Mouse (Mus musculus): Measurements from ENCODE around the gene Elovl2. TPM values are rescaled to one million over a fixed set of nuclear protein-coding genes. Genes with fewer than 3 reads are reported as not detected.

The Elovl2 gene
- polyA plus RNA-seq, 1 experiment from 2014 or later = 0.92 TPM

DNA sequence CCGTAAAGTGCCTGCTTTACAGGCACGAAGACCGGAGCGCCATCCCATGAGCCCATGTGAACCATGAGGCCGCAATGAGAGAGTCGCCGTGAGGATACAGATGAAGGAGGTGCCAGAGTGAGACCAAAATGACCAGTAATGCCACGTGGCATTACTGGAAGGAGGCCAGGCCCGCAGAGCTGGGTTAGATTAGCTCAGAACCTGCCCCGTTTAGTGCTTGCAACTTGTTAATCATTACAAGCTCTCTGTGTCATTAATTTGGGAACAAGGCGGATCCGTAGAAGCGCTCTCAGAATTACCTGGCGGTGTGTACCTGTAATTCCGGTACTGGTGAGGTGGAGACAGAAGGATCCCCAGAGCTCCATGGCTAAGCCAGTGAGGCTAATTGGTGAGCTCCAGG lies 12.0 kb upstream of the Elovl2 start:
- no peak for ATAC-seq (ENCODE audit: insufficient number of reproducible peaks, insufficient read depth, low FRiP score, low read depth)
- Histone ChIP-seq H3K36me3 (ENCODE audit: control insufficient read depth, insufficient read depth, low read length) (no peaks in the 10 kb centered on the region), H3K27me3 (ENCODE audit: control insufficient read depth, insufficient read depth, low read length) (no peaks in the 10 kb centered on the region), H3K4me1 (ENCODE audit: control insufficient read depth in 2 of 2, insufficient read depth in 2 of 2, low read length in 2 of 2) (no peaks in the 10 kb centered on the region), H3K9me3 (ENCODE audit: control insufficient read depth, low read length) (no peaks in the 10 kb centered on the region), H3K27ac (replicated peaks in 1 of 2; ENCODE audit: control insufficient read depth in 1 of 2, insufficient read depth in 1 of 2, low read depth in 2 of 2, low read length in 2 of 2) (no peak overlapping the region), H3K4me2 (ENCODE audit: low read length) (no peak overlapping the region), H3K4me3 (ENCODE audit: control insufficient read depth in 1 of 2, insufficient read depth in 1 of 2, low read depth in 1 of 2, low read length in 2 of 2) (no peak overlapping the region), H3K9ac (ENCODE audit: low read length) (no peak overlapping the region)
- 91% methylated on average over 15 of the region's 15 CpGs for WGBS

DNA sequence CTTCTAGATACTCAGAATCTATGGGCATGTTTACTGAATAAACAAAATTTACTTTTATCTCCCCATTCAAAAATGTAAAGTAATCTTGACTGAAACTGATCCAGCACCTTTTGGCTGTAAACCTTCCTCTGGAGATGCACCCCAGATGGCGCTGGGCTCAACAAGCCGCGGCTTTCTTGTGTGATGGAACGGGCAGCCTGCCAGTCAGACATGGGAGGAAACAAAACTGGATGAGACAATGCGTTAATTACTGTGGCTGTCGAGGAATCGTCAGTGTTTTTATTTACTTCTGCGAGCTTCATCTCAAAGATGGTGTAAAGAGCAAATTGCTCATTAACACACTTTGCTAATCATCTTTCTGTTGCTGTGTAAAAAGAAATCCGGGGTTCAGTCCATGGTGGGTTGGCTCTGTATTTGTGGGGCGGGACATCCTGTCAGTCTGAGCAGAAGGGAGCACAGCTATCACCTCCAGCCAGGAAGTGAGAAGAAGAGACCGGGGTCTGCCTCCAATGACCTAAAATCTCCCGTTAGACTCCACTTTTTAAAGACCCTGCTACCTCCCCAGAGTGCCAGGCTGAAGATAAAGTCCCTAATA lies 11.3 kb upstream of the Elovl2 start:
- Histone ChIP-seq H3K27me3 (ENCODE audit: control insufficient read depth, insufficient read depth, low read length) (no peaks in the 10 kb centered on the region), H3K9me3 (ENCODE audit: control insufficient read depth, low read length) (no peaks in the 10 kb centered on the region), H3K36me3 (ENCODE audit: control insufficient read depth, insufficient read depth, low read length) (no peaks in the 10 kb centered on the region), H3K4me2 (ENCODE audit: low read length) (no peak overlapping the region), H3K27ac (replicated peaks in 1 of 2; ENCODE audit: control insufficient read depth in 1 of 2, insufficient read depth in 1 of 2, low read depth in 2 of 2, low read length in 2 of 2) (no peak overlapping the region), H3K4me1 (ENCODE audit: control insufficient read depth in 2 of 2, insufficient read depth in 2 of 2, low read length in 2 of 2) (no peaks in the 10 kb centered on the region), H3K9ac (ENCODE audit: low read length) (no peak overlapping the region), H3K4me3 (ENCODE audit: control insufficient read depth in 1 of 2, insufficient read depth in 1 of 2, low read depth in 1 of 2, low read length in 2 of 2) (no peak overlapping the region)
- ATAC-seq (ENCODE audit: insufficient number of reproducible peaks, insufficient read depth, low FRiP score, low read depth) = no peak
- 78% methylated on average over 12 of the region's 12 CpGs for WGBS

DNA sequence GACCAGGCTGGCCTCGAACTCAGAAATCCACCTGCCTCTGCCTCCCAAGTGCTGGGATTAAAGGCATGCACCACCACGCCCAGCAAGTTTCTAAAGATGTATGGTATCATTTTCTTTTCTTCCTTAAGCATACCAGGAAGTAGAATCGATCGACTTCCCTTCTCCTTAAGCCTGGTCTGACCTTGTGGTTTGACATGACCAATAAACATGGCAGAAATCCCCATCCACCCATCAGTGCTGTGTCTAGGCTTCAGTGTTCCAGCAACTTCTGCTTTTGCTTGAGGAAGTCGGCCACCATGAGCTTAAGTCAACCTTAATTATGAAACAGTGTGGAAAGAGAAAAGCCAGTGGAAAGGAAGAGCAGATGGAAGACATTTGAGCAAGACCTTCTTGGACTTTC lies 10.1 kb upstream of the Elovl2 start:
- Histone ChIP-seq H3K27me3 (ENCODE audit: control insufficient read depth, insufficient read depth, low read length) (no peaks in the 10 kb centered on the region), H3K9me3 (ENCODE audit: control insufficient read depth, low read length) (no peaks in the 10 kb centered on the region), H3K4me1 (ENCODE audit: control insufficient read depth in 2 of 2, insufficient read depth in 2 of 2, low read length in 2 of 2) (no peaks in the 10 kb centered on the region), H3K4me2 (ENCODE audit: low read length) (no peak overlapping the region), H3K27ac (replicated peaks in 1 of 2; ENCODE audit: control insufficient read depth in 1 of 2, insufficient read depth in 1 of 2, low read depth in 2 of 2, low read length in 2 of 2) (no peak overlapping the region), H3K9ac (ENCODE audit: low read length) (no peak overlapping the region), H3K36me3 (ENCODE audit: control insufficient read depth, insufficient read depth, low read length) (no peaks in the 10 kb centered on the region), H3K4me3 (ENCODE audit: control insufficient read depth in 1 of 2, insufficient read depth in 1 of 2, low read depth in 1 of 2, low read length in 2 of 2) (no peak overlapping the region)
- no peak for ATAC-seq (ENCODE audit: insufficient number of reproducible peaks, insufficient read depth, low FRiP score, low read depth)
- 81% methylated on average over 4 of the region's 5 CpGs for WGBS

DNA sequence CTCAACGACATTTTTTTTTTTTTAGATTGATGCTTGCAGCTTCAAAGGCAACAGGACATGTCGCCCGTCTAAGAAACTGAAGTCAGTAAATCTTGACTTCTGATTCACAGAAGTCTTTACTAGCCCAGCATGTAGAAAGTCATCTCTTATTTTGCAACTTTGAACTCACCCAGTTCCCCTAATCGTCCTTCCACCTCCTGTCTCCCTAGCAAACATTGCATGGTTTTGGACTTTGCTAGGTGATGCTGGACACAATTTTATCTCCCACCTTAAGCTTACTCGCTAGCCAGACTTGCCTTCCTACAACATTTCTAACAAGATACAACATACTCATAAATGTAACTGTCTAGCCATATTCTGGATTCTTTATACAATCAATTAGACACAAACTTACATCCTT lies 7.9 kb upstream of the Elovl2 start:
- Histone ChIP-seq H3K4me3 (ENCODE audit: control insufficient read depth in 1 of 2, insufficient read depth in 1 of 2, low read depth in 1 of 2, low read length in 2 of 2) (no peak overlapping the region), H3K9me3 (ENCODE audit: control insufficient read depth, low read length) (0 out of 2 replicates have a peak, but pooled peaks cover 2% of the 10 kb centered on the region), H3K36me3 (ENCODE audit: control insufficient read depth, insufficient read depth, low read length) (no peaks in the 10 kb centered on the region), H3K9ac (ENCODE audit: low read length) (no peak overlapping the region), H3K4me1 (ENCODE audit: control insufficient read depth in 2 of 2, insufficient read depth in 2 of 2, low read length in 2 of 2) (no peaks in the 10 kb centered on the region), H3K27ac (replicated peaks in 1 of 2; ENCODE audit: control insufficient read depth in 1 of 2, insufficient read depth in 1 of 2, low read depth in 2 of 2, low read length in 2 of 2) (no peak overlapping the region), H3K27me3 (ENCODE audit: control insufficient read depth, insufficient read depth, low read length) (no peaks in the 10 kb centered on the region), H3K4me2 (ENCODE audit: low read length) (no peak overlapping the region)
- ATAC-seq (ENCODE audit: insufficient number of reproducible peaks, insufficient read depth, low FRiP score, low read depth) = no peak
- WGBS = 84% methylated on average over 5 of the region's 5 CpGs

DNA sequence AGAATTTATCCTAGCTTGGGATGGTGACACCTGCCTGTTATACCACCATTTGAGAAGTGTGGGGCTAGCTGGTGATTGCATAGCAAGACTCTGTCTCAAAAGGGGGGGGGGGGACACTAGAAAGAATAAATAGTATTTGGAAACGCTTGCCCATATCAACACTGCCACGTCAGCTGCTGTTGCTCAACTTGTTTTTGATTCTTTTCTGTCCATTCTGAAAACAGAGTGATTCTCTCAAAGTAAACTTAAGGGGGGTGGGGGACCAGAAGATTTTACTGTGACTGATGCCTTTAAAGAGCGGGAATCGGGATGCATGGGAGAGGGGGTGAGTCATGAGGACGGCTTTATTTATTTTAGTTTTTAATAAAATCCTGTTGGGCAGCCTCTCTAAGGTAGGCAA lies 6.3 kb upstream of the Elovl2 start:
- Histone ChIP-seq H3K4me1 (ENCODE audit: control insufficient read depth in 2 of 2, insufficient read depth in 2 of 2, low read length in 2 of 2) (no peaks in the 10 kb centered on the region), H3K27me3 (ENCODE audit: control insufficient read depth, insufficient read depth, low read length) (no peaks in the 10 kb centered on the region), H3K27ac (replicated peaks in 1 of 2; ENCODE audit: control insufficient read depth in 1 of 2, insufficient read depth in 1 of 2, low read depth in 2 of 2, low read length in 2 of 2) (no peak overlapping the region), H3K4me2 (ENCODE audit: low read length) (no peak overlapping the region), H3K36me3 (ENCODE audit: control insufficient read depth, insufficient read depth, low read length) (no peaks in the 10 kb centered on the region), H3K9me3 (ENCODE audit: control insufficient read depth, low read length) (0 out of 2 replicates have a peak, but pooled peaks cover 8% of the 10 kb centered on the region), H3K9ac (ENCODE audit: low read length) (no peak overlapping the region), H3K4me3 (ENCODE audit: control insufficient read depth in 1 of 2, insufficient read depth in 1 of 2, low read depth in 1 of 2, low read length in 2 of 2) (no peak overlapping the region)
- no peak for ATAC-seq (ENCODE audit: insufficient number of reproducible peaks, insufficient read depth, low FRiP score, low read depth)
- 72% methylated on average over 5 of the region's 5 CpGs for WGBS

DNA sequence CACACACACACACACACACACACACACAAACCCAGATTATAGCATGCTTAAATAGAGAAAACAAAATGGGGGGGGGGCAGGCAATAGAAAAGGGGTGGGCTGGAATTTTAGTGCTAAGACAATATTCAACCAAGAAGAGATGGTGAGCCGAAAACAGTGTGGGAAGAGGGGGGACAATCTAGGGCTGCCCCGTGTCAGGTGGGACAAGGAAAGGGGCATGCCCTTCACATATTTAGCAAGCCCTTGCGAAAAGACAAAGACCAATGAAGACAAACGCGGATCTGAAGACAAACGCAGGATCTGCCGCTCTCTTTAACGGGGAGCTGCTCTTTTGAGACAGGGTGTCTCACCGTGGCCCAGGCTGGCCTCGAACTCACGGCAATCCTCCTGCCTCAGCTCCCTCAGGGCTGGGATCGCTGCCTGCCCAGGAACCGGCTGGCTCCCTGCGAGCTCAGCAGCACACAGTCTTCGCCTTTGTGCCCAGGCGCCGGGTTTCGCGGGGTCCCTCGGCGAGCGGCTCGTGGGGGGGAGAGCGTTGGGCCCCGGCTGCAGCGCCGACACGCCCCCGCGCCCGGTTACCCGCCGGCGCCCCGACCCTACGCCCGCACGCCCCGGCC lies 410 bp downstream of the Elovl2 start:
- Histone ChIP-seq H3K4me1 (ENCODE audit: control insufficient read depth in 2 of 2, insufficient read depth in 2 of 2, low read length in 2 of 2) (peaks cover 0 to 2% of the 10 kb centered on the region in 2 experiments; a peak in 1 of 4 replicates), H3K4me2 (ENCODE audit: low read length) (peak overlapping the region; percentile 74), H3K27me3 (ENCODE audit: control insufficient read depth, insufficient read depth, low read length) (no peaks in the 10 kb centered on the region), H3K36me3 (ENCODE audit: control insufficient read depth, insufficient read depth, low read length) (no peaks in the 10 kb centered on the region), H3K9ac (ENCODE audit: low read length) (peak overlapping the region; percentile 56), H3K9me3 (ENCODE audit: control insufficient read depth, low read length) (0 out of 2 replicates have a peak, but pooled peaks cover 14% of the 10 kb centered on the region), H3K27ac (replicated peaks in 1 of 2; ENCODE audit: control insufficient read depth in 1 of 2, insufficient read depth in 1 of 2, low read depth in 2 of 2, low read length in 2 of 2) (no peak overlapping the region), H3K4me3 (ENCODE audit: control insufficient read depth in 1 of 2, insufficient read depth in 1 of 2, low read depth in 1 of 2, low read length in 2 of 2) (peak overlapping the region; percentile 53 to 58)
- ATAC-seq (ENCODE audit: insufficient number of reproducible peaks, insufficient read depth, low FRiP score, low read depth) = no peak
- WGBS = 4% methylated on average over 32 of the region's 39 CpGs

DNA sequence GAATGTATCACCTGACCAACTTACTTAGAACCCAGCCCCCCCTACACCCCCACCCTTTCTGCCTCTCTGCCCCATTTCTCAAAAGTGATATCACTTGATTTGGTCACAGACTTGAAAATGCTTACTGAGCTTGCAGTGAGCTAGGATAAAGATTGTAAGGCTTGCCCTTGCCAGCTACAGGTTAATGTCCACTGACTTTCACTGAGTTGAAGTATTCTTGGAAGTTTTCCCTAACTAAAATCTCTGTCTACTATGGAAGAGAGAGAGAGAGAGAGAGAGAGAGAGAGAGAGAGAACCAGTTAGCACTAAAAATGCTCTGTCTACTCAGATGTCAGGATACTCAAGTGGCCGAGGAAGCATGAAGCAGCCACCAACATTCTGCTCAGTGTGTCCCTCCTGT lies 1.1 kb downstream of the Elovl2 start:
- no peak for ATAC-seq (ENCODE audit: insufficient number of reproducible peaks, insufficient read depth, low FRiP score, low read depth)
- Histone ChIP-seq H3K27ac (replicated peaks in 1 of 2; ENCODE audit: control insufficient read depth in 1 of 2, insufficient read depth in 1 of 2, low read depth in 2 of 2, low read length in 2 of 2) (no peak overlapping the region), H3K27me3 (ENCODE audit: control insufficient read depth, insufficient read depth, low read length) (no peaks in the 10 kb centered on the region), H3K4me1 (ENCODE audit: control insufficient read depth in 2 of 2, insufficient read depth in 2 of 2, low read length in 2 of 2) (peaks cover 0 to 2% of the 10 kb centered on the region in 2 experiments; a peak in 1 of 4 replicates), H3K4me2 (ENCODE audit: low read length) (no peak overlapping the region), H3K4me3 (ENCODE audit: control insufficient read depth in 1 of 2, insufficient read depth in 1 of 2, low read depth in 1 of 2, low read length in 2 of 2) (no peak overlapping the region), H3K9ac (ENCODE audit: low read length) (no peak overlapping the region), H3K9me3 (ENCODE audit: control insufficient read depth, low read length) (0 out of 2 replicates have a peak, but pooled peaks cover 14% of the 10 kb centered on the region), H3K36me3 (ENCODE audit: control insufficient read depth, insufficient read depth, low read length) (no peaks in the 10 kb centered on the region)
- 31% methylated on average over 1 of the region's 1 CpGs for WGBS
